8 mouse cellular contexts compared by ENCODE assay signal in the genomic region with DNA sequence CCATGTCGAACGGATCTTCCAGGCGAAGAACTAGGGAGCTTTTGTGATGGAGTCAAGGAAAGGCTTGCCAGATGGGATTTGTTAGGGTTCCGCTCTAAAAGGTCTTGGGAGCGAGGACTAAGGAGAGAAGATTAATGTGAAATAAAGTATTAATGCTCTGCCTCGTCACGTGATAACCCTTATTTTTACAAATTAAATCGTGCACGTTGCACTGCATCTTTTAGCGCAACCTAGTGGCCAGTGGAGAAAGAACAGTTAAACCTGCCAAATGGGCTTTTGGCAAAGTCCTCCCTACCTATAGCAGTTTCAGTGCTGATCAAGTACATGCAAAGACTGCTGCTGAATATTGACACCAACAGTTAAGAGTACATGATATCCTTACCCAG. TPM values are rescaled to one million over a fixed set of nuclear protein-coding genes. Genes with fewer than 3 reads are reported as not detected.
DNase-seq lines count a peak whose midpoint lies in the region; ATAC-seq and TF ChIP-seq lines count a peak whose summit lies in the region.

No protein-coding gene starts in this region.

- no peaks in the 10 kb centered on the region for H3K27me3 ChIP-seq in hindbrain, postnatal 0 days (ENCODE audit: insufficient read depth, low read length)

- peak overlapping the region; percentile 72 for H3K9ac ChIP-seq in hindbrain, postnatal 0 days (replicated peaks; ENCODE audit: low read length)

- H3K9me3 ChIP-seq in hindbrain, postnatal 0 days (ENCODE audit: low read length) = no peaks in the 10 kb centered on the region

- H3K4me2 ChIP-seq in hindbrain, postnatal 0 days (ENCODE audit: low read depth, low read length) = peak overlapping the region; percentile 69

- intact Hi-C loops in left cerebral cortex, postnatal 10 days (cut with DNase I) = no loop called here

- DNase-seq in cerebellum, adult 9-11 months = no peak
- peak; percentile 88 to 89 for DNase-seq in cerebellum, postnatal 14 days
- peak; percentile 60 to 72 for DNase-seq in frontal cortex, postnatal 10 days (ENCODE audit: low spot score in 2 of 2)
- DNase-seq in hindbrain, postnatal 0 days (ENCODE audit: low spot score) = peak; percentile 92
- DNase-seq in left cerebral cortex, postnatal 10 days (ENCODE audit: extremely low spot score in 1 of 2, low spot score in 2 of 2) = peak; percentile 73 to 79
- peak; percentile 59 for DNase-seq in right cerebral cortex, postnatal 25 days

- H3K36me3 ChIP-seq in hindbrain, postnatal 0 days (ENCODE audit: insufficient read depth, low read length) = no peaks in the 10 kb centered on the region

- under 1% methylated on average over 10 of the region's 10 CpGs for WGBS in hindbrain, postnatal 0 days

- 0 out of 2 replicates have a peak, but pooled peaks cover 3% of the 10 kb centered on the region for H3K4me1 ChIP-seq in hindbrain, postnatal 0 days (ENCODE audit: insufficient read depth, low read length)

- peak; percentile 93 for TF ChIP-seq CTCF in hindbrain, postnatal 0 days (IDR thresholded peaks at IDR 0.05; ENCODE audit: low read depth)

- H3K4me3 ChIP-seq in hindbrain, postnatal 0 days (ENCODE audit: low read length) = peak overlapping the region; percentile 87

- ATAC-seq in cerebellum, adult (ENCODE audit: insufficient number of reproducible peaks, low FRiP score, low TSS enrichment) = peak; percentile 32
- no peak; the same call in 1 of the 2 replicates for ATAC-seq in hindbrain, postnatal 0 days
- ATAC-seq in megakaryocyte-erythroid progenitor cell, adult 5-6 weeks (replicated peaks; ENCODE audit: low FRiP score, low TSS enrichment, poor library complexity, severe bottlenecking) = peak; percentile 34

- peak overlapping the region; percentile 97 for H3K27ac ChIP-seq in hindbrain, postnatal 0 days

RNA-seq across cellular contexts. Expression of a gene that starts 3.3 kb away (rescaled TPM):
- 19.4 and 26.5 TPM in 2 replicates for total RNA-seq in hindbrain, postnatal 0 days (2014; rRNA removed)
- 25.3 and 28.0 TPM in 2 replicates for polyA plus RNA-seq in hindbrain, postnatal 0 days (2015; fragmentation: Nextera tagmentation; extraction: Ambion mirVana)
- 10 to 100 TPM; 13.2 to 17.0 TPM for total RNA-seq in left cerebral cortex, postnatal 10 days (2021)
- 53.6 and 56.1 TPM in 2 replicates for total RNA-seq in megakaryocyte-erythroid progenitor cell, adult 5-6 weeks (2014; fragmentation: Nextera tagmentation)
- 51.4 and 55.8 TPM in 2 replicates for total RNA-seq in megakaryocyte-erythroid progenitor cell, adult 5-6 weeks (2017)

RNA-seq across cellular contexts. Expression of a gene that starts 3.4 kb away (rescaled TPM):
- 21.1 and 22.8 TPM in 2 replicates for total RNA-seq in hindbrain, postnatal 0 days (2014; rRNA removed)
- 7.7 and 8.0 TPM in 2 replicates for polyA plus RNA-seq in hindbrain, postnatal 0 days (2015; fragmentation: Nextera tagmentation; extraction: Ambion mirVana)
- 10 to 100 TPM; 44.1 to 44.2 TPM for total RNA-seq in left cerebral cortex, postnatal 10 days (2021)
- 40.4 and 55.1 TPM in 2 replicates for total RNA-seq in megakaryocyte-erythroid progenitor cell, adult 5-6 weeks (2014; fragmentation: Nextera tagmentation)
- total RNA-seq in megakaryocyte-erythroid progenitor cell, adult 5-6 weeks (2017) = 15.4 and 19.9 TPM in 2 replicates
